In genomic region chr5:100007040-100007375, GRCm38 (mm10) we compare ENCODE assay signal across 10 mouse cellular contexts. TPM values are rescaled to one million over a fixed set of nuclear protein-coding genes. Genes with fewer than 3 reads are reported as not detected.
DNase-seq lines count a peak whose midpoint lies in the region; ATAC-seq and TF ChIP-seq lines count a peak whose summit lies in the region.
"Had no signal": no experiment of that assay in that cellular context is flagged by ENCODE, and none has a peak within 500 bp of the region (broad histone marks: within the 10 kb centered on the region; RNA-seq: fewer than 3 reads in every experiment).

No protein-coding gene starts in this region.

- 76% methylated on average over 4 of the region's 4 CpGs for WGBS in forebrain, embryonic 12.5 days

- no peaks in the 10 kb centered on the region for H3K27me3 ChIP-seq in G1E (ENCODE audit: insufficient read depth, low read length)
- H3K27me3 ChIP-seq in forebrain, embryonic 12.5 days = no peaks in the 10 kb centered on the region
- H3K27me3 ChIP-seq: heart, embryonic 13.5 days had no signal

- H3K4me2 ChIP-seq in forebrain, embryonic 12.5 days = no peak overlapping the region
- H3K4me2 ChIP-seq: heart, embryonic 13.5 days had no signal

- peaks cover 4% of the 10 kb centered on the region for H3K9me3 ChIP-seq in G1E (replicated peaks)
- H3K9me3 ChIP-seq in forebrain, embryonic 12.5 days = no peaks in the 10 kb centered on the region
- H3K9me3 ChIP-seq: forebrain, embryonic 10.5 days; heart, embryonic 13.5 days had no signal

- no peaks in the 10 kb centered on the region for H3K36me3 ChIP-seq in G1E (replicated peaks)
- H3K36me3 ChIP-seq in forebrain, embryonic 12.5 days (replicated peaks) = no peaks in the 10 kb centered on the region
- H3K36me3 ChIP-seq: forebrain, embryonic 10.5 days; heart, embryonic 13.5 days had no signal

- peaks cover 2% of the 10 kb centered on the region; the same call in 1 of the 2 replicates for H3K4me1 ChIP-seq in G1E (ENCODE audit: insufficient read depth, low read depth, low read length)
- H3K4me1 ChIP-seq in forebrain, embryonic 12.5 days = no peaks in the 10 kb centered on the region
- H3K4me1 ChIP-seq: forebrain, embryonic 10.5 days had no signal

- DNase-seq in kidney, adult 9 months = peak; percentile 22
- no peak for DNase-seq in kidney, postnatal 14 days
- DNase-seq in 416B (ENCODE audit: low read depth) (peak; percentile 18), G1E (ENCODE audit: low spot score) (no peak)
- DNase-seq in left cerebral cortex, postnatal 10 days (ENCODE audit: extremely low spot score in 1 of 2, low spot score in 2 of 2) = no peak
- DNase-seq in testis, postnatal 10 days (ENCODE audit: low spot score) = no peak

- 0 out of 2 replicates have a peak, but pooled peaks have one; percentile 20 for TF ChIP-seq CTCF in G1E (IDR thresholded peaks at IDR 0.05; ENCODE audit: low read depth, low read length)

- no peak overlapping the region for H3K4me3 ChIP-seq in G1E (ENCODE audit: low read depth, low read length)
- no peak overlapping the region for H3K4me3 ChIP-seq in forebrain, embryonic 12.5 days (replicated peaks)
- H3K4me3 ChIP-seq: forebrain, embryonic 10.5 days; heart, embryonic 13.5 days had no signal

- intact Hi-C loops in left cerebral cortex, postnatal 10 days (cut with DNase I) = no loop called here

- no peak overlapping the region for H3K27ac ChIP-seq in forebrain, embryonic 12.5 days
- H3K27ac ChIP-seq: forebrain, embryonic 10.5 days; heart, embryonic 13.5 days had no signal

- no peak overlapping the region for H3K9ac ChIP-seq in forebrain, embryonic 12.5 days
- H3K9ac ChIP-seq: heart, embryonic 13.5 days had no signal

- no peak for ATAC-seq in G1E (ENCODE audit: extremely low read depth, insufficient number of reproducible peaks, low FRiP score, poor library complexity, severe bottlenecking)
- ATAC-seq in inflammation-experienced regulatory T-cells, adult 6 months = peak; percentile 43
- no peak for ATAC-seq in forebrain, embryonic 12.5 days (ENCODE audit: low FRiP score)

RNA-seq across cellular contexts. Expression of gene 4930524J08Rik, which starts 28.1 kb away (rescaled TPM):
- total RNA-seq in G1E (2014; fragmentation: Nextera tagmentation) (not detected in 2 replicates), G1E (2017) (1.5 and 2.4 TPM in 2 replicates)
- 7.0 and 7.6 TPM in 2 replicates for polyA plus RNA-seq in G1E (2012)
- polyA plus RNA-seq in inflammation-experienced regulatory T-cells, adult 6 months (2017; shearing (Covaris generic)) = not detected
- 1 to 10 TPM; 1.7 to 2.9 TPM for total RNA-seq in left cerebral cortex, postnatal 10 days (2021)
- polyA plus RNA-seq in forebrain, embryonic 12.5 days (2016; fragmentation: Nextera tagmentation; extraction: Ambion mirVana) = 2.3 and 3.0 TPM in 2 replicates

RNA-seq across cellular contexts. Expression of gene Hnrnpd, which starts 28.3 kb away (rescaled TPM):
- total RNA-seq in G1E (2014; fragmentation: Nextera tagmentation) (231 and 261 TPM in 2 replicates), G1E (2017) (56.5 and 75.0 TPM in 2 replicates)
- 434 and 614 TPM in 2 replicates for polyA plus RNA-seq in G1E (2012)
- polyA plus RNA-seq in inflammation-experienced regulatory T-cells, adult 6 months (2017; shearing (Covaris generic)) = 10 to 100 TPM; 43.1 to 68.3 (median 56.9) TPM
- 100 to 1,000 TPM; 229 to 243 TPM for total RNA-seq in left cerebral cortex, postnatal 10 days (2021)
- polyA plus RNA-seq in forebrain, embryonic 12.5 days (2016; fragmentation: Nextera tagmentation; extraction: Ambion mirVana) = 464 and 515 TPM in 2 replicates

RNA-seq across cellular contexts. Expression of gene Hnrnpdl, which starts 32.5 kb away (rescaled TPM):
- total RNA-seq in G1E (2014; fragmentation: Nextera tagmentation) = 150 and 157 TPM in 2 replicates
- 291 and 340 TPM in 2 replicates for total RNA-seq in G1E (2017)
- 157 and 164 TPM in 2 replicates for polyA plus RNA-seq in G1E (2012)
- 100 to 1,000 TPM; 121 to 134 (median 123) TPM for polyA plus RNA-seq in inflammation-experienced regulatory T-cells, adult 6 months (2017; shearing (Covaris generic))
- total RNA-seq in left cerebral cortex, postnatal 10 days (2021) = 100 to 1,000 TPM; 198 to 200 TPM
- 284 and 293 TPM in 2 replicates for polyA plus RNA-seq in forebrain, embryonic 12.5 days (2016; fragmentation: Nextera tagmentation; extraction: Ambion mirVana)

RNA-seq across cellular contexts. Expression of gene Enoph1, which starts 32.8 kb away (rescaled TPM):
- total RNA-seq in G1E (2014; fragmentation: Nextera tagmentation) (41.7 and 46.9 TPM in 2 replicates), G1E (2017) (34.0 and 42.3 TPM in 2 replicates)
- polyA plus RNA-seq in G1E (2012) = 48.5 and 52.4 TPM in 2 replicates
- polyA plus RNA-seq in inflammation-experienced regulatory T-cells, adult 6 months (2017; shearing (Covaris generic)) = 10 to 100 TPM; 25.5 to 32.2 (median 30.2) TPM
- 10 to 100 TPM; 56.2 TPM for total RNA-seq in left cerebral cortex, postnatal 10 days (2021)
- 43.8 and 45.0 TPM in 2 replicates for polyA plus RNA-seq in forebrain, embryonic 12.5 days (2016; fragmentation: Nextera tagmentation; extraction: Ambion mirVana)

Comparison
In these comparisons a context has a peak if more than half of its experiments do, and no peak if none do; other contexts are left out.
1. DNase-seq: peak in kidney, adult 9 months (single experiment) and 416B (single experiment); none in kidney, postnatal 14 days (single experiment), G1E (single experiment), left cerebral cortex, postnatal 10 days (0 of 2) and testis, postnatal 10 days (single experiment).